Mouse (Mus musculus) CD8-positive naive resting alpha-beta T cell, adult 2 months (primary cell): ENCODE data around the gene Ncoa3.

Experiments
- DNase-seq, 2 experiments: peaks; one replicate each; pipeline ENCODE4 v3.0.0; 2022; ENCODE audit warnings: low read depth in 2 of 2, low spot score in 2 of 2

The Ncoa3 gene

GRCm38 (mm10) chr2:166001362-166001761 is 8.9 kb downstream of the Ncoa3 start:
- no peak for DNase-seq

- no peak for DNase-seq
Observed at GRCm38 (mm10) chr2:166001768-166002167, 9.3 kb downstream of the Ncoa3 start.

- no peak for DNase-seq
Observed at GRCm38 (mm10) chr2:166002429-166002828, 10.0 kb downstream of the Ncoa3 start.

GRCm38 (mm10) chr2:166003004-166003403 is 10.6 kb downstream of the Ncoa3 start:
- DNase-seq, result no peak

GRCm38 (mm10) chr2:166007046-166007445 is 14.6 kb downstream of the Ncoa3 start:
- DNase-seq, result no peak

GRCm38 (mm10) chr2:166008558-166009392 is 16.3 kb downstream of the Ncoa3 start:
- DNase-seq, result no peak

GRCm38 (mm10) chr2:166009393-166009947 is 17.0 kb downstream of the Ncoa3 start:
- no peak for DNase-seq

- no peak for DNase-seq
Observed at GRCm38 (mm10) chr2:166010321-166010720, 17.9 kb downstream of the Ncoa3 start.

- DNase-seq, result no peak
Observed at GRCm38 (mm10) chr2:166011422-166011821, 19.0 kb downstream of the Ncoa3 start.

GRCm38 (mm10) chr2:166012145-166012544 is 19.7 kb downstream of the Ncoa3 start:
- DNase-seq, result no peak

- no peak for DNase-seq
Observed at GRCm38 (mm10) chr2:166018769-166019168, 26.3 kb downstream of the Ncoa3 start.

GRCm38 (mm10) chr2:166020026-166020425 is 27.6 kb downstream of the Ncoa3 start:
- DNase-seq, result no peak

- DNase-seq, result no peak
Observed at GRCm38 (mm10) chr2:166021073-166021610, 28.7 kb downstream of the Ncoa3 start.

- no peak for DNase-seq
Observed at GRCm38 (mm10) chr2:166021642-166022041, 29.2 kb downstream of the Ncoa3 start.

GRCm38 (mm10) chr2:166022327-166022726 is 29.9 kb downstream of the Ncoa3 start:
- DNase-seq, result no peak

- no peak for DNase-seq
Observed at GRCm38 (mm10) chr2:166024079-166024478, 31.6 kb downstream of the Ncoa3 start.

- no peak for DNase-seq
Observed at GRCm38 (mm10) chr2:166024621-166025020, 32.2 kb downstream of the Ncoa3 start.

- DNase-seq, result no peak
Observed at GRCm38 (mm10) chr2:166025943-166026342, 33.5 kb downstream of the Ncoa3 start.

GRCm38 (mm10) chr2:166027834-166028233 is 35.4 kb downstream of the Ncoa3 start:
- DNase-seq, result no peak

GRCm38 (mm10) chr2:166029232-166029631 is 36.8 kb downstream of the Ncoa3 start:
- no peak for DNase-seq

- no peak for DNase-seq
Observed at GRCm38 (mm10) chr2:166030256-166030995, 38.0 kb downstream of the Ncoa3 start.
